Mouse (Mus musculus): ENCODE results near the gene Tent5b.

DNA sequence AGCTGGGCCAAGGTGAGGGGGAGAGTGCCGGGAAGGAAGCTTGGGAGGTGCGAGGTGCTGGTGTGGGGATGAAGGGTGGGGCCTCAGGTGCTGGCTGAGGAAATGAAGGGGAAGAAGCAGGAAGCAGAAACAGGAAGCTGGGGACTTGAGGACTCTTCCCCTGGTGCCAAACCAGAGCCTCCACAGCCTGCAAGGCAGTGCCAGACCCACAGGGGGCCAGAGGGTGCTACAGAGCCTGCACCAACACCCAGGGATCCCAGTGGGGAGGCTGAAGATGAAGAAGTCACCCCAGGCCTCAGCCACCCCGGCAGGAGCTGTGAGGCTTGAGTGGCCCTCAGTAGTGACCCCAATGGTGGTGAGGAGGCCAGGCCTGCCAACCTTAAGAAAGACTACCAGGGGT lies 21.9 kb upstream of the Tent5b start:
- TF ChIP-seq CTCF (IDR thresholded peaks at IDR 0.05; ENCODE audit: control insufficient read depth, insufficient read depth, insufficient read length) (no peak), MAX (IDR thresholded peaks at IDR 0.05) (no peak), CEBPB (IDR thresholded peaks at IDR 0.05; ENCODE audit: low read depth) (no peak)

Data from C2C12 (cell line).